13 mouse cellular contexts compared by ENCODE assay signal in genomic region chr11:113627785-113628184, GRCm38 (mm10). TPM values are rescaled to one million over a fixed set of nuclear protein-coding genes. Genes with fewer than 3 reads are reported as not detected.
DNase-seq lines count a peak whose midpoint lies in the region; TF ChIP-seq lines count a peak whose summit lies in the region.
"Had no signal": no experiment of that assay in that cellular context is flagged by ENCODE, and none has a peak within 500 bp of the region (broad histone marks: within the 10 kb centered on the region; RNA-seq: fewer than 3 reads in every experiment).

No protein-coding gene starts in this region.

- H3K36me3 ChIP-seq in liver, adult 2 months (ENCODE audit: control insufficient read depth, insufficient read depth, low read length): no peaks in the 10 kb centered on the region
- H3K36me3 ChIP-seq: heart, embryonic 12.5 days; limb, embryonic 10.5 days had no signal

- peak; percentile 61 to 75 for DNase-seq in cerebellum, postnatal 10 days
- DNase-seq in cerebellum, adult 11 months: no peak
- DNase-seq in liver, adult 2 months (ENCODE audit: extremely low read depth, low read depth, low spot score): peak; percentile 20
- DNase-seq in liver: no peak
- peak; percentile 43 for DNase-seq in CD4-positive helper T cell, adult 2 months (ENCODE audit: low read depth, low spot score)
- peak; percentile 37 for DNase-seq in lung, postnatal 36 days
- DNase-seq in ovary, postnatal 36 days (ENCODE audit: low spot score): no peak
- no peak for DNase-seq in left cerebral cortex, adult 9 months (ENCODE audit: low spot score in 2 of 2)
- DNase-seq: adrenal gland, postnatal 25 days; kidney, adult 9 months had no signal

- 0 out of 2 replicates have a peak, but pooled peaks have one; percentile 11 for TF ChIP-seq CTCF in liver, adult 2 months (IDR thresholded peaks at IDR 0.05; ENCODE audit: low read depth, low read length)

- 63% methylated on average over 4 of the region's 4 CpGs for WGBS in liver, adult 2 months

- H3K9ac ChIP-seq in liver, adult 2 months (ENCODE audit: low read depth, low read length): no peak overlapping the region
- H3K9ac ChIP-seq: heart, embryonic 12.5 days; midbrain, embryonic 12.5 days had no signal

- peaks cover 8% of the 10 kb centered on the region for H3K4me1 ChIP-seq in liver, adult 2 months (ENCODE audit: control insufficient read depth, insufficient read depth, low read length)
- H3K4me1 ChIP-seq: heart, embryonic 12.5 days; midbrain, embryonic 12.5 days had no signal

- no peak for TF ChIP-seq POLR2A in liver, adult 2 months (IDR thresholded peaks at IDR 0.05; ENCODE audit: extremely low read depth, insufficient read depth, low read length)

- no peaks in the 10 kb centered on the region for H3K27me3 ChIP-seq in liver, adult 2 months (ENCODE audit: control insufficient read depth, insufficient read depth, low read length)

- no peaks in the 10 kb centered on the region for H3K79me2 ChIP-seq in liver, adult 2 months (ENCODE audit: control insufficient read depth, insufficient read depth, low read length)

- H3K4me3 ChIP-seq in liver, adult 2 months (ENCODE audit: insufficient read depth, low read depth, low read length): no peak overlapping the region
- H3K4me3 ChIP-seq: heart, embryonic 12.5 days; limb, embryonic 10.5 days; midbrain, embryonic 12.5 days had no signal

- H3K27ac ChIP-seq in liver, adult 2 months (replicated peaks; ENCODE audit: insufficient read depth, low read depth, low read length): no peak overlapping the region
- H3K27ac ChIP-seq: limb, embryonic 10.5 days; midbrain, embryonic 12.5 days had no signal

RNA-seq across cellular contexts. Expression of gene Sstr2, which starts 8.6 kb away (rescaled TPM):
- 0.07 TPM in 1 of 2 replicates, not detected in the other for total RNA-seq in liver, adult 2 months (2014; rRNA removed)
- polyA plus RNA-seq in liver, adult 2 months (2012; rRNA removed): 0.17 TPM in 1 of 2 replicates, not detected in the other

RNA-seq across cellular contexts. Expression of gene Cog1, which starts 21.2 kb away (rescaled TPM):
- total RNA-seq in liver, adult 2 months (2014; rRNA removed): 6.0 and 8.3 TPM in 2 replicates
- polyA plus RNA-seq in liver, adult 2 months (2012; rRNA removed): 14.6 and 17.7 TPM in 2 replicates

RNA-seq across cellular contexts. Expression of gene Slc39a11, which starts 22.1 kb away (rescaled TPM):
- total RNA-seq in liver, adult 2 months (2014; rRNA removed): 18.8 and 21.5 TPM in 2 replicates
- 22.8 and 27.2 TPM in 2 replicates for polyA plus RNA-seq in liver, adult 2 months (2012; rRNA removed)

RNA-seq across cellular contexts. Expression of gene Fam104a, which starts 56.2 kb away (rescaled TPM):
- total RNA-seq in liver, adult 2 months (2014; rRNA removed): 4.5 and 5.6 TPM in 2 replicates
- 15.2 and 16.4 TPM in 2 replicates for polyA plus RNA-seq in liver, adult 2 months (2012; rRNA removed)

RNA-seq across cellular contexts. Expression of gene D11Wsu47e, which starts 56.4 kb away (rescaled TPM):
- 4.1 and 5.0 TPM in 2 replicates for total RNA-seq in liver, adult 2 months (2014; rRNA removed)
- polyA plus RNA-seq in liver, adult 2 months (2012; rRNA removed): 3.3 and 4.5 TPM in 2 replicates

Comparison
In these comparisons a context has a peak if more than half of its experiments do, and no peak if none do; other contexts are left out.
1. DNase-seq: peak in cerebellum, postnatal 10 days (2 of 2), liver, adult 2 months (single experiment), CD4-positive helper T cell, adult 2 months (single experiment) and lung, postnatal 36 days (single experiment); none in cerebellum, adult 11 months (single experiment), liver (single experiment), ovary, postnatal 36 days (single experiment) and left cerebral cortex, adult 9 months (0 of 2).